ENCODE assay signal across 8 mouse cellular contexts in the genomic region with DNA sequence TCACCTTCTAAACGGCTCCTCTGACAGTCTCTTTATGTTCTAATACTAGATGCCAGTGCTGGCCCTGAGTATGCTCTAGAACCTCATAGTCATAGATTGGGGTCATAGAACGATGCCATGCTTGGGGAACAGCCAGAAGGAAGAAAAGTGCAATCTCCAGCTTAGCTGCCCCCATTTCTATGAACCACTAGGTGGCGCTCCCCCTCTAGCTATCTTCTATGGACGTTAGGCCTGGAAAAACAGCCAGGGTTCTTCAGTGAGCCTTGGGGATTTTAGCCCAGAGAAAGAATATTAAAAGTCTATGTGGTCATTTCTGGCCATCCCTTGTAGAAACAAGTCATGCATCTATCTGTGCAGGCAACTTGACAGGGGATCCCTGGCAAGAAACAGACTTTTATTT. TPM values are rescaled to one million over a fixed set of nuclear protein-coding genes. Genes with fewer than 3 reads are reported as not detected.
DNase-seq lines count a peak whose midpoint lies in the region; ATAC-seq and TF ChIP-seq lines count a peak whose summit lies in the region.

No protein-coding gene starts in this region.

- TF ChIP-seq CTCF in brain, embryonic 14.5 days (IDR thresholded peaks at IDR 0.05; ENCODE audit: borderline replicate concordance, extremely low read depth, insufficient read depth, insufficient read length) = peak; percentile 87; the same call in 1 of the 2 replicates

- H3K27ac ChIP-seq in neural tube, embryonic 15.5 days (replicated peaks) = no peak overlapping the region
- no peak overlapping the region for H3K27ac ChIP-seq in liver, embryonic 11.5 days (ENCODE audit: low read depth, low read length)

- 0 out of 2 replicates have a peak, but pooled peaks cover 4% of the 10 kb centered on the region for H3K27me3 ChIP-seq in neural tube, embryonic 15.5 days (replicated peaks)
- H3K27me3 ChIP-seq in liver, embryonic 11.5 days (replicated peaks; ENCODE audit: control insufficient read depth, insufficient read depth, low read length) = no peaks in the 10 kb centered on the region; the same call in 1 of the 2 replicates

- no peak overlapping the region for H3K4me3 ChIP-seq in neural tube, embryonic 15.5 days (replicated peaks)
- H3K4me3 ChIP-seq in liver, embryonic 11.5 days (ENCODE audit: low read depth, low read length) = no peak overlapping the region

- no peak for ATAC-seq in neural tube, embryonic 15.5 days (ENCODE audit: low FRiP score)
- peak; percentile 83 for ATAC-seq in erythroblast, adult 5-6 weeks (replicated peaks; ENCODE audit: low FRiP score, poor library complexity, severe bottlenecking)
- no peak for ATAC-seq in liver, embryonic 11.5 days (replicated peaks; ENCODE audit: low FRiP score)
- ATAC-seq in monocyte, adult 5-6 weeks (replicated peaks; ENCODE audit: insufficient number of reproducible peaks, low FRiP score, low TSS enrichment, poor library complexity, severe bottlenecking) = no peak

- no peaks in the 10 kb centered on the region for H3K36me3 ChIP-seq in neural tube, embryonic 15.5 days
- H3K36me3 ChIP-seq in liver, embryonic 11.5 days (ENCODE audit: control insufficient read depth, insufficient read depth, low read length) = no peaks in the 10 kb centered on the region

- no peaks in the 10 kb centered on the region for H3K9me3 ChIP-seq in neural tube, embryonic 15.5 days (replicated peaks)
- H3K9me3 ChIP-seq in liver, embryonic 11.5 days (ENCODE audit: control insufficient read depth, low read length) = no peaks in the 10 kb centered on the region

- no peak overlapping the region for H3K4me2 ChIP-seq in neural tube, embryonic 15.5 days
- no peak overlapping the region for H3K4me2 ChIP-seq in liver, embryonic 11.5 days

- TF ChIP-seq POLR2A in brain, embryonic 14.5 days (IDR thresholded peaks at IDR 0.05; ENCODE audit: borderline replicate concordance, extremely low read depth, insufficient read depth, insufficient read length, poor library complexity, severe bottlenecking) = no peak

- WGBS in neural tube, embryonic 15.5 days = 5% methylated on average over 4 of the region's 4 CpGs
- WGBS in liver, embryonic 11.5 days = 4% methylated on average over 4 of the region's 4 CpGs

- H3K4me1 ChIP-seq in neural tube, embryonic 15.5 days = no peaks in the 10 kb centered on the region
- H3K4me1 ChIP-seq in liver, embryonic 11.5 days (replicated peaks; ENCODE audit: control insufficient read depth, insufficient read depth, low read length) = no peaks in the 10 kb centered on the region

- H3K9ac ChIP-seq in neural tube, embryonic 15.5 days (replicated peaks) = no peak overlapping the region
- no peak overlapping the region for H3K9ac ChIP-seq in liver, embryonic 11.5 days (ENCODE audit: low read depth, low read length)

- DNase-seq in neural tube, embryonic 10.5 days (ENCODE audit: extremely low spot score, low spot score) = peak; percentile 66
- peak; percentile 82 for DNase-seq in brain, embryonic 14.5 days (ENCODE audit: low read depth)
- DNase-seq in kidney, adult 8-10 months = peak; percentile 59 to 80
- DNase-seq in liver, embryonic 11.5 days (ENCODE audit: low spot score) = peak; percentile 53
- peak; percentile 81 for DNase-seq in retina, postnatal 1 day

RNA-seq across cellular contexts. Expression of a gene that starts 25.5 kb away (rescaled TPM):
- 9.3 and 11.0 TPM in 2 replicates for polyA plus RNA-seq in neural tube, embryonic 15.5 days (2015; fragmentation: Nextera tagmentation; extraction: Ambion mirVana)
- polyA plus RNA-seq in brain, embryonic 14.5 days (2012; rRNA removed) = 22.0 and 27.7 TPM in 2 replicates
- 0.38 and 5.6 TPM in 2 replicates for total RNA-seq in erythroblast, adult 5-6 weeks (2015; ENCODE audit: low replicate concordance)
- total RNA-seq in erythroblast, adult 5-6 weeks (2017; ENCODE audit: low replicate concordance) = 1.9 and 3.1 TPM in 2 replicates
- polyA plus RNA-seq in liver, embryonic 11.5 days (2014; fragmentation: Nextera tagmentation; extraction: Ambion mirVana) = 3.5 and 3.7 TPM in 2 replicates
- total RNA-seq in monocyte, adult 5-6 weeks (2017) = 0.29 TPM in 1 of 3 replicates, not detected in the others

RNA-seq across cellular contexts. Expression of a gene that starts 34.8 kb away (rescaled TPM):
- polyA plus RNA-seq in neural tube, embryonic 15.5 days (2015; fragmentation: Nextera tagmentation; extraction: Ambion mirVana) = 19.9 and 23.2 TPM in 2 replicates
- polyA plus RNA-seq in brain, embryonic 14.5 days (2012; rRNA removed) = 40.0 and 61.9 TPM in 2 replicates
- total RNA-seq in erythroblast, adult 5-6 weeks (2015; ENCODE audit: low replicate concordance) = 165 and 220 TPM in 2 replicates
- total RNA-seq in erythroblast, adult 5-6 weeks (2017; ENCODE audit: low replicate concordance) = 344 and 355 TPM in 2 replicates
- polyA plus RNA-seq in liver, embryonic 11.5 days (2014; fragmentation: Nextera tagmentation; extraction: Ambion mirVana) = 5.7 and 7.0 TPM in 2 replicates
- 3.0 to 8.3 TPM (median 3.7 TPM) in 3 replicates for total RNA-seq in monocyte, adult 5-6 weeks (2017)
